Mouse (Mus musculus) A20 (cell line): ENCODE results near the gene Pitpnc1.

ENCODE experiments used
- DNase-seq: peaks from one replicate; pipeline ENCODE4 v3.0.0-alpha.2; 2011; ENCODE audit warnings: low read depth, low spot score

Pitpnc1 gene

GRCm38 (mm10) chr11:107468252-107469030 is 2.1 kb downstream of the Pitpnc1 start:
- DNase-seq, result peak; percentile 73

GRCm38 (mm10) chr11:107466611-107467391 is 3.7 kb downstream of the Pitpnc1 start:
- DNase-seq, result peak; percentile 21

- DNase-seq, result no peak
Observed at GRCm38 (mm10) chr11:107465969-107466368, 4.5 kb downstream of the Pitpnc1 start.

- DNase-seq, result no peak
Observed at GRCm38 (mm10) chr11:107465041-107465440, 5.5 kb downstream of the Pitpnc1 start.

- no peak for DNase-seq
Observed at GRCm38 (mm10) chr11:107464141-107464540, 6.4 kb downstream of the Pitpnc1 start.

GRCm38 (mm10) chr11:107463251-107463681 is 7.2 kb downstream of the Pitpnc1 start:
- no peak for DNase-seq

GRCm38 (mm10) chr11:107462478-107462877 is 8.0 kb downstream of the Pitpnc1 start:
- DNase-seq, result peak; percentile 63

GRCm38 (mm10) chr11:107459828-107460227 is 10.7 kb downstream of the Pitpnc1 start:
- no peak for DNase-seq

GRCm38 (mm10) chr11:107458986-107459385 is 11.5 kb downstream of the Pitpnc1 start:
- DNase-seq, result no peak

- no peak for DNase-seq
Observed at GRCm38 (mm10) chr11:107458286-107458685, 12.2 kb downstream of the Pitpnc1 start.

GRCm38 (mm10) chr11:107457282-107457681 is 13.2 kb downstream of the Pitpnc1 start:
- no peak for DNase-seq

- DNase-seq, result no peak
Observed at GRCm38 (mm10) chr11:107454546-107455462, 15.7 kb downstream of the Pitpnc1 start.

- DNase-seq, result no peak
Observed at GRCm38 (mm10) chr11:107452053-107452452, 18.4 kb downstream of the Pitpnc1 start.

GRCm38 (mm10) chr11:107451106-107451505 is 19.4 kb downstream of the Pitpnc1 start:
- DNase-seq, result peak; percentile 82

- no peak for DNase-seq
Observed at GRCm38 (mm10) chr11:107450097-107450496, 20.4 kb downstream of the Pitpnc1 start.

GRCm38 (mm10) chr11:107449169-107449910 is 21.2 kb downstream of the Pitpnc1 start:
- DNase-seq, result no peak

GRCm38 (mm10) chr11:107447915-107448314 is 22.6 kb downstream of the Pitpnc1 start:
- no peak for DNase-seq

GRCm38 (mm10) chr11:107447349-107447748 is 23.1 kb downstream of the Pitpnc1 start:
- no peak for DNase-seq

- DNase-seq, result no peak
Observed at GRCm38 (mm10) chr11:107446650-107447049, 23.8 kb downstream of the Pitpnc1 start.

- no peak for DNase-seq
Observed at GRCm38 (mm10) chr11:107445683-107446082, 24.8 kb downstream of the Pitpnc1 start.
